Mouse (Mus musculus) cerebellum, postnatal 4 days (tissue): ENCODE measurements around the gene Zim1.
A peak's percentile ranks its signal among the peaks of the same experiment; 100 is the strongest.

Experiments used
- DNase-seq, 2 experiments: peaks; one replicate each; pipeline ENCODE4 v3.0.0; 2022; ENCODE audit warnings: low spot score in 2 of 2, mixed read lengths in 1 of 2

Gene Zim1

GRCm38 (mm10) chr7:6696241-6697045 lies at the start of gene Zim1:
Gene Zim1 (minus strand): TSS chr7:6696450.
- peak; percentile 69 to 82 for DNase-seq

- DNase-seq, result no peak
Observed at GRCm38 (mm10) chr7:6744281-6744904, 48.1 kb upstream of the Zim1 start.

- no peak for DNase-seq
Observed at GRCm38 (mm10) chr7:6736060-6736459, 39.8 kb upstream of the Zim1 start.

- no peak for DNase-seq
Observed at GRCm38 (mm10) chr7:6731930-6732329, 35.7 kb upstream of the Zim1 start.

- no peak for DNase-seq
Observed at GRCm38 (mm10) chr7:6731373-6731772, 35.1 kb upstream of the Zim1 start.

GRCm38 (mm10) chr7:6730801-6731200 lies 34.6 kb upstream of the Zim1 start:
- DNase-seq, result peak in 1 of 2 experiments; percentile 32

GRCm38 (mm10) chr7:6730241-6730640 lies 34.0 kb upstream of the Zim1 start, which contains the start of the genes Peg3 and Usp29:
Gene Peg3 (minus strand): TSS chr7:6730431.
Gene Usp29 (plus strand): TSS chr7:6730578.
- peak; percentile 71 to 80 for DNase-seq

GRCm38 (mm10) chr7:6729061-6729817 lies 33.0 kb upstream of the Zim1 start:
- peak; percentile 77 to 93 for DNase-seq

GRCm38 (mm10) chr7:6728263-6728931 lies 32.1 kb upstream of the Zim1 start:
- DNase-seq, result peak; percentile 64 to 82

- DNase-seq, result peak; percentile 56 to 79
Observed at GRCm38 (mm10) chr7:6727351-6728121, 31.3 kb upstream of the Zim1 start.

- no peak for DNase-seq
Observed at GRCm38 (mm10) chr7:6709396-6709795, 13.1 kb upstream of the Zim1 start.

- DNase-seq, result no peak
Observed at GRCm38 (mm10) chr7:6708451-6709180, 12.4 kb upstream of the Zim1 start.

- DNase-seq, result no peak
Observed at GRCm38 (mm10) chr7:6707416-6708015, 11.3 kb upstream of the Zim1 start.

- no peak for DNase-seq
Observed at GRCm38 (mm10) chr7:6699230-6699629, 3.0 kb upstream of the Zim1 start.

- DNase-seq, result no peak
Observed at GRCm38 (mm10) chr7:6685511-6685910, 10.7 kb downstream of the Zim1 start.

GRCm38 (mm10) chr7:6666726-6667125 lies 29.5 kb downstream of the Zim1 start:
- no peak for DNase-seq

GRCm38 (mm10) chr7:6663430-6663829 lies 32.8 kb downstream of the Zim1 start:
- no peak for DNase-seq

- peak in 1 of 2 experiments; percentile 39 for DNase-seq
Observed at GRCm38 (mm10) chr7:6659605-6660004, 36.6 kb downstream of the Zim1 start.

- DNase-seq, result no peak
Observed at GRCm38 (mm10) chr7:6658606-6659005, 37.6 kb downstream of the Zim1 start.

- no peak for DNase-seq
Observed at GRCm38 (mm10) chr7:6652151-6652550, 44.1 kb downstream of the Zim1 start.
